Mouse (Mus musculus): Measurements from ENCODE around the gene Tmed5. TPM values are rescaled to one million over a fixed set of nuclear protein-coding genes. Genes with fewer than 3 reads are reported as not detected.
"Not testable (repeated sequence)": the region's sequence is repeated elsewhere in the genome, so short reads cannot be mapped to it uniquely, and the experiment has no call there.

Tmed5 gene
- 45.1 and 47.0 TPM in 2 replicates for polyA plus RNA-seq (2015; fragmentation: Nextera tagmentation; extraction: Ambion mirVana)

GRCm38 (mm10) chr5:108132441-108133243, at the start of gene Tmed5, which contains the start of gene Ccdc18:
Gene Tmed5, minus strand, starts transcription at chr5:108132620.
Gene Ccdc18, plus strand, starts transcription at chr5:108132875.
- Histone ChIP-seq H3K9ac (peak within 1 kb of the TSS; percentile 91), H3K36me3 (0 out of 2 replicates have a peak, but pooled peaks cover 6% of the 10 kb centered on the region), H3K4me1 (no peaks in the 10 kb centered on the region), H3K27me3 (replicated peaks) (no peaks in the 10 kb centered on the region), H3K4me2 (peak within 1 kb of the TSS; percentile 73), H3K9me3 (no peaks in the 10 kb centered on the region), H3K4me3 (replicated peaks) (peak within 1 kb of the TSS; percentile 94), H3K27ac (peak within 1 kb of the TSS; percentile 96)
- WGBS = under 1% methylated on average over 65 of the region's 65 CpGs
- peak; percentile 99 for ATAC-seq (ENCODE audit: insufficient read depth, low FRiP score, low read depth)

- no peaks in the 10 kb centered on the region for H3K27me3 ChIP-seq (replicated peaks)
- H3K4me1 ChIP-seq = no peaks in the 10 kb centered on the region
- H3K36me3 ChIP-seq = no peaks in the 10 kb centered on the region
- H3K9ac ChIP-seq = no peak overlapping the region
- no peak overlapping the region for H3K4me3 ChIP-seq (replicated peaks)
- no peak overlapping the region for H3K4me2 ChIP-seq
- WGBS = 13% methylated on average over 1 of the region's 1 CpGs
- H3K9me3 ChIP-seq = no peaks in the 10 kb centered on the region
- no peak overlapping the region for H3K27ac ChIP-seq
- ATAC-seq (ENCODE audit: insufficient read depth, low FRiP score, low read depth) = no peak
Observed at GRCm38 (mm10) chr5:108163695-108164094, 31.3 kb upstream of the Tmed5 start.

GRCm38 (mm10) chr5:108160796-108161195, 28.4 kb upstream of the Tmed5 start:
- no peaks in the 10 kb centered on the region for H3K9me3 ChIP-seq
- H3K27me3 ChIP-seq (replicated peaks) = no peaks in the 10 kb centered on the region
- H3K4me2 ChIP-seq = no peak overlapping the region
- WGBS = 87% methylated on average over 2 of the region's 2 CpGs
- H3K4me3 ChIP-seq (replicated peaks) = no peak overlapping the region
- no peak overlapping the region for H3K27ac ChIP-seq
- H3K36me3 ChIP-seq = no peaks in the 10 kb centered on the region
- no peak overlapping the region for H3K9ac ChIP-seq
- no peaks in the 10 kb centered on the region for H3K4me1 ChIP-seq
- no peak for ATAC-seq (ENCODE audit: insufficient read depth, low FRiP score, low read depth)

- Histone ChIP-seq H3K27ac (no peak overlapping the region), H3K4me2 (no peak overlapping the region), H3K4me3 (replicated peaks) (no peak overlapping the region), H3K9ac (no peak overlapping the region), H3K4me1 (no peaks in the 10 kb centered on the region), H3K27me3 (replicated peaks) (no peaks in the 10 kb centered on the region), H3K9me3 (no peaks in the 10 kb centered on the region), H3K36me3 (no peaks in the 10 kb centered on the region)
- WGBS = 91% methylated on average over 1 of the region's 1 CpGs
- ATAC-seq (ENCODE audit: insufficient read depth, low FRiP score, low read depth) = no peak
Observed at GRCm38 (mm10) chr5:108152592-108152991, 20.2 kb upstream of the Tmed5 start.

- Histone ChIP-seq H3K27me3 (replicated peaks) (no peaks in the 10 kb centered on the region), H3K27ac (peak overlapping the region; percentile 96), H3K4me2 (peak overlapping the region; percentile 73), H3K9ac (peak overlapping the region; percentile 91), H3K4me1 (no peaks in the 10 kb centered on the region), H3K9me3 (no peaks in the 10 kb centered on the region), H3K4me3 (replicated peaks) (peak overlapping the region; percentile 94), H3K36me3 (0 out of 2 replicates have a peak, but pooled peaks cover 6% of the 10 kb centered on the region)
- ATAC-seq (ENCODE audit: insufficient read depth, low FRiP score, low read depth) = peak; percentile 1; the same call in 1 of the 2 replicates
- WGBS = under 1% methylated on average over 32 of the region's 32 CpGs
Observed at GRCm38 (mm10) chr5:108131849-108132440, 475 bp downstream of the Tmed5 start.

GRCm38 (mm10) chr5:108120221-108120900, 12.1 kb downstream of the Tmed5 start:
- ATAC-seq (ENCODE audit: insufficient read depth, low FRiP score, low read depth) = no peak
- no peak overlapping the region for H3K4me3 ChIP-seq (replicated peaks)
- no peak overlapping the region for H3K9ac ChIP-seq
- H3K4me2 ChIP-seq = no peak overlapping the region
- no peaks in the 10 kb centered on the region for H3K27me3 ChIP-seq (replicated peaks)
- H3K4me1 ChIP-seq = no peaks in the 10 kb centered on the region
- no peak overlapping the region for H3K27ac ChIP-seq
- no peaks in the 10 kb centered on the region for H3K9me3 ChIP-seq
- H3K36me3 ChIP-seq = no peaks in the 10 kb centered on the region
- 83% methylated on average over 9 of the region's 9 CpGs for WGBS

- WGBS = 96% methylated on average over 4 of the region's 4 CpGs
- Histone ChIP-seq H3K9ac (no peak overlapping the region), H3K4me2 (no peak overlapping the region), H3K9me3 (no peaks in the 10 kb centered on the region), H3K4me1 (no peaks in the 10 kb centered on the region), H3K27ac (no peak overlapping the region), H3K36me3 (no peaks in the 10 kb centered on the region), H3K27me3 (replicated peaks) (no peaks in the 10 kb centered on the region), H3K4me3 (replicated peaks) (no peak overlapping the region)
- no peak for ATAC-seq (ENCODE audit: insufficient read depth, low FRiP score, low read depth)
Observed at GRCm38 (mm10) chr5:108117693-108118092, 14.7 kb downstream of the Tmed5 start.

GRCm38 (mm10) chr5:108109346-108109745, 23.1 kb downstream of the Tmed5 start:
- Histone ChIP-seq H3K27me3 (replicated peaks) (no peaks in the 10 kb centered on the region), H3K9me3 (no peaks in the 10 kb centered on the region), H3K36me3 (peaks cover 7% of the 10 kb centered on the region), H3K4me2 (no peak overlapping the region), H3K27ac (no peak overlapping the region), H3K4me1 (no peaks in the 10 kb centered on the region), H3K9ac (no peak overlapping the region), H3K4me3 (replicated peaks) (no peak overlapping the region)
- ATAC-seq (ENCODE audit: insufficient read depth, low FRiP score, low read depth) = no peak
- WGBS = 94% methylated on average over 7 of the region's 7 CpGs

- Histone ChIP-seq H3K27ac (no peak overlapping the region), H3K4me3 (replicated peaks) (no peak overlapping the region), H3K9me3 (no peaks in the 10 kb centered on the region), H3K27me3 (replicated peaks) (no peaks in the 10 kb centered on the region), H3K4me2 (no peak overlapping the region), H3K4me1 (no peaks in the 10 kb centered on the region), H3K36me3 (peaks cover 15% of the 10 kb centered on the region), H3K9ac (no peak overlapping the region)
- 84% methylated on average over 5 of the region's 5 CpGs for WGBS
- ATAC-seq (ENCODE audit: insufficient read depth, low FRiP score, low read depth) = no peak
Observed at GRCm38 (mm10) chr5:108104306-108104705, 28.1 kb downstream of the Tmed5 start.

GRCm38 (mm10) chr5:108100196-108100595, 32.2 kb downstream of the Tmed5 start:
- no peak for ATAC-seq (ENCODE audit: insufficient read depth, low FRiP score, low read depth)
- Histone ChIP-seq H3K27me3 (replicated peaks) (no peaks in the 10 kb centered on the region), H3K9me3 (no peaks in the 10 kb centered on the region), H3K36me3 (peaks cover 11% of the 10 kb centered on the region; the same call in 1 of the 2 replicates), H3K27ac (no peak overlapping the region), H3K9ac (no peak overlapping the region), H3K4me1 (no peaks in the 10 kb centered on the region), H3K4me3 (replicated peaks) (no peak overlapping the region), H3K4me2 (no peak overlapping the region)

- ATAC-seq (ENCODE audit: insufficient read depth, low FRiP score, low read depth) = no peak
- H3K9me3 ChIP-seq = no peaks in the 10 kb centered on the region
- H3K27me3 ChIP-seq (replicated peaks) = no peaks in the 10 kb centered on the region
- no peak overlapping the region for H3K4me2 ChIP-seq
- WGBS = 92% methylated on average over 3 of the region's 3 CpGs
- no peak overlapping the region for H3K4me3 ChIP-seq (replicated peaks)
- peaks cover 14% of the 10 kb centered on the region; the same call in 1 of the 2 replicates for H3K36me3 ChIP-seq
- no peak overlapping the region for H3K27ac ChIP-seq
- no peak overlapping the region for H3K9ac ChIP-seq
- no peaks in the 10 kb centered on the region for H3K4me1 ChIP-seq
Observed at GRCm38 (mm10) chr5:108097676-108098075, 34.7 kb downstream of the Tmed5 start.

GRCm38 (mm10) chr5:108092731-108093130, 39.7 kb downstream of the Tmed5 start:
- WGBS = 95% methylated on average over 8 of the region's 8 CpGs
- H3K9me3 ChIP-seq; H3K27me3 ChIP-seq (replicated peaks); ATAC-seq (ENCODE audit: insufficient read depth, low FRiP score, low read depth); H3K27ac ChIP-seq; H3K4me2 ChIP-seq; H3K4me3 ChIP-seq (replicated peaks); H3K4me1 ChIP-seq; H3K9ac ChIP-seq: not testable (repeated sequence)
- peaks cover 19% of the 10 kb centered on the region; the same call in 1 of the 2 replicates for H3K36me3 ChIP-seq

All from stomach, embryonic 15.5 days (tissue).